Mouse (Mus musculus) heart, postnatal 0 days (tissue): ENCODE measurements around the gene Kcnf1. TPM values are rescaled to one million over a fixed set of nuclear protein-coding genes. Genes with fewer than 3 reads are reported as not detected.
A peak's percentile ranks its signal among the peaks of the same experiment; 100 is the strongest.

Experiments used
- ATAC-seq: fragments of 200-750 bp; cut with Nextera tagmentation; 2 replicates; pipeline ENCODE4 v1.8.0; 2017; ENCODE audit warnings: low read depth, moderate number of reproducible peaks, moderate library complexity; ENCODE audit not compliant: insufficient read depth
- DNase-seq: peaks from one replicate; pipeline ENCODE4 v3.0.0-alpha.2; 2016; ENCODE audit warnings: low spot score
- H3K27ac ChIP-seq: fragments of 300-500 bp; sonication (generic); 2 replicates; pipeline ENCODE4 v1.5.1; 2014; ENCODE audit warnings: low read depth, mild to moderate bottlenecking
- H3K27me3 ChIP-seq: fragments of 300-500 bp; sonication (generic); 2 replicates; pipeline ENCODE4 v1.6.1; 2014; ENCODE audit warnings: low read length, mixed read lengths; ENCODE audit not compliant: control insufficient read depth, insufficient read depth
- H3K36me3 ChIP-seq: fragments of 300-500 bp; sonication (generic); replicated peaks from 2 replicates; pipeline ENCODE4 v1.6.1; 2014; ENCODE audit warnings: low read length, mixed read lengths; ENCODE audit not compliant: control insufficient read depth, insufficient read depth
- H3K4me1 ChIP-seq: fragments of 300-500 bp; sonication (generic); 2 replicates; pipeline ENCODE4 v1.6.1; 2014; ENCODE audit warnings: antibody characterized with exemption; ENCODE audit not compliant: control insufficient read depth, insufficient read depth
- H3K4me2 ChIP-seq: fragments of 300-500 bp; sonication (generic); 2 replicates; pipeline ENCODE4 v1.6.1; 2014; ENCODE audit warnings: low read depth, mild to moderate bottlenecking, low read length, moderate library complexity
- H3K4me3 ChIP-seq: fragments of 300-500 bp; sonication (generic); 2 replicates; pipeline ENCODE4 v1.5.1; 2014; ENCODE audit warnings: low read depth, low read length
- H3K9ac ChIP-seq: fragments of 300-500 bp; sonication (generic); replicated peaks from 2 replicates; pipeline ENCODE4 v1.6.1; 2014; ENCODE audit warnings: low read depth, low read length, mixed read lengths
- H3K9me3 ChIP-seq: fragments of 300-500 bp; sonication (generic); replicated peaks from 2 replicates; pipeline ENCODE4 v1.6.1; 2016; ENCODE audit warnings: low read length; ENCODE audit not compliant: control insufficient read depth
- CTCF ChIP-seq: IDR thresholded peaks from 2 replicates; pipeline ENCODE4 v1.5.1; 2016; ENCODE audit warnings: antibody characterized with exemption, control low read depth, low read depth
- EP300 ChIP-seq: IDR thresholded peaks from 2 replicates; pipeline ENCODE4 v1.6.1; 2016; ENCODE audit warnings: antibody characterized with exemption, low read depth
- WGBS: fragments of 180-500 bp; shearing (Covaris S2); extraction: QIAGEN DNeasy Blood & Tissue Kit; methylation state at CpG from one replicate; pipeline ENCODE4 v1.1.7; 2014; 5-methylcytosine and 5-hydroxymethylcytosine counted together
- polyA plus RNA-seq: library from polyadenylated mRNA; unstranded; fragments of >200 nt; fragmentation: Nextera tagmentation; extraction: Ambion mirVana; gene quantifications from 2 replicates; pipeline ENCODE4 v1.2.1, GENCODE M21; 2015
- total RNA-seq: library from RNA; depleted of rRNA; stranded (reverse); fragments of >200 nt; gene quantifications from 2 replicates; pipeline ENCODE4 v1.2.3, GENCODE M21; 2014; ENCODE audit warnings: low replicate concordance

Kcnf1 gene
- total and polyA plus RNA-seq, 2 experiments from 2014 or later = 0.12 to 2.3 TPM

- no peak for DNase-seq
- Histone ChIP-seq H3K4me3 (peak overlapping the region; percentile 47), H3K9ac (no peak overlapping the region), H3K27me3 (peaks cover 38% of the 10 kb centered on the region), H3K27ac (no peak overlapping the region), H3K36me3 (no peaks in the 10 kb centered on the region), H3K4me1 (peaks cover 9% of the 10 kb centered on the region), H3K4me2 (peak overlapping the region; percentile 81; the same call in 1 of the 2 replicates), H3K9me3 (no peaks in the 10 kb centered on the region)
- no peak for ATAC-seq
- TF ChIP-seq EP300 (no peak), CTCF (no peak)
- WGBS = 65% methylated on average over 20 of the region's 20 CpGs
These were observed 1.6 kb downstream of the Kcnf1 start for GRCm38 (mm10) chr12:17175124-17175523.

GRCm38 (mm10) chr12:17174134-17174893 lies 2.4 kb downstream of the Kcnf1 start:
- no peak overlapping the region for H3K4me2 ChIP-seq
- DNase-seq (no peak), ATAC-seq (no peak)
- no peak overlapping the region for H3K27ac ChIP-seq
- 60% methylated on average over 10 of the region's 10 CpGs for WGBS
- H3K4me1 ChIP-seq = peaks cover 9% of the 10 kb centered on the region
- peaks cover 38% of the 10 kb centered on the region for H3K27me3 ChIP-seq
- no peaks in the 10 kb centered on the region for H3K36me3 ChIP-seq
- TF ChIP-seq EP300 (no peak), CTCF (no peak)
- no peaks in the 10 kb centered on the region for H3K9me3 ChIP-seq
- no peak overlapping the region for H3K4me3 ChIP-seq
- H3K9ac ChIP-seq = no peak overlapping the region

GRCm38 (mm10) chr12:17170406-17170805 lies 6.3 kb downstream of the Kcnf1 start:
- H3K4me3 ChIP-seq = no peak overlapping the region
- no peak for DNase-seq
- TF ChIP-seq EP300 = no peak
- no peak for TF ChIP-seq CTCF
- H3K9ac ChIP-seq = no peak overlapping the region
- H3K4me1 ChIP-seq = peaks cover under 1% of the 10 kb centered on the region; the same call in 1 of the 2 replicates
- H3K27me3 ChIP-seq = peaks cover 16% of the 10 kb centered on the region
- no peaks in the 10 kb centered on the region for H3K36me3 ChIP-seq
- 85% methylated on average over 10 of the region's 10 CpGs for WGBS
- H3K4me2 ChIP-seq = no peak overlapping the region
- no peaks in the 10 kb centered on the region for H3K9me3 ChIP-seq
- no peak for ATAC-seq
- H3K27ac ChIP-seq = no peak overlapping the region

- ATAC-seq = no peak
- Histone ChIP-seq H3K4me2 (no peak overlapping the region), H3K9ac (no peak overlapping the region), H3K27me3 (no peaks in the 10 kb centered on the region), H3K4me1 (no peaks in the 10 kb centered on the region), H3K9me3 (no peaks in the 10 kb centered on the region), H3K36me3 (no peaks in the 10 kb centered on the region), H3K27ac (no peak overlapping the region), H3K4me3 (no peak overlapping the region)
- WGBS = 81% methylated on average over 2 of the region's 2 CpGs
- DNase-seq = no peak
- TF ChIP-seq CTCF (no peak), EP300 (no peak)
These were observed 10.6 kb downstream of the Kcnf1 start for GRCm38 (mm10) chr12:17166116-17166515.

GRCm38 (mm10) chr12:17163996-17164395 lies 12.7 kb downstream of the Kcnf1 start:
- H3K36me3 ChIP-seq = no peaks in the 10 kb centered on the region
- DNase-seq (no peak), ATAC-seq (no peak)
- H3K4me1 ChIP-seq = no peaks in the 10 kb centered on the region
- no peak overlapping the region for H3K4me3 ChIP-seq
- 91% methylated on average over 3 of the region's 3 CpGs for WGBS
- TF ChIP-seq EP300 = no peak
- TF ChIP-seq CTCF = no peak
- no peak overlapping the region for H3K9ac ChIP-seq
- H3K27me3 ChIP-seq = no peaks in the 10 kb centered on the region
- no peak overlapping the region for H3K4me2 ChIP-seq
- H3K27ac ChIP-seq = no peak overlapping the region
- H3K9me3 ChIP-seq = no peaks in the 10 kb centered on the region

GRCm38 (mm10) chr12:17159549-17159948 lies 17.1 kb downstream of the Kcnf1 start:
- no peak overlapping the region for H3K9ac ChIP-seq
- no peaks in the 10 kb centered on the region for H3K4me1 ChIP-seq
- no peaks in the 10 kb centered on the region for H3K9me3 ChIP-seq
- H3K36me3 ChIP-seq = no peaks in the 10 kb centered on the region
- H3K4me2 ChIP-seq = no peak overlapping the region
- no peak for TF ChIP-seq CTCF
- H3K4me3 ChIP-seq = no peak overlapping the region
- ATAC-seq (no peak), DNase-seq (no peak)
- WGBS = 73% methylated on average over 7 of the region's 7 CpGs
- H3K27ac ChIP-seq = no peak overlapping the region
- H3K27me3 ChIP-seq = no peaks in the 10 kb centered on the region
